Mouse (Mus musculus) liver, adult 2 months (tissue): ENCODE data around the gene Ticam1.
"Not testable (repeated sequence)": the region's sequence is repeated elsewhere in the genome, so short reads cannot be mapped to it uniquely, and the experiment has no call there.

Experiments used
- CTCF ChIP-seq: fragments of 200-500 bp; IDR thresholded peaks from 2 replicates; pipeline ENCODE4 v1.5.1; 2011; ENCODE audit warnings: low read depth, low read length, control low read depth
- POLR2A ChIP-seq: fragments of 200-500 bp; IDR thresholded peaks from 2 replicates; pipeline ENCODE4 v1.6.1; 2011; ENCODE audit warnings: low read length, control low read depth; ENCODE audit not compliant: insufficient read depth; ENCODE audit errors: extremely low read depth

GRCm38 (mm10) chr17:56258269-56258668 is 18.3 kb downstream of the Ticam1 start:
- TF ChIP-seq CTCF, POLR2A: not testable (repeated sequence)
